Mouse (Mus musculus): ENCODE results near the gene Tecta.

GRCm38 (mm10) chr9:42334885-42335284 lies 64.8 kb downstream of the Tecta start:
- TF ChIP-seq EP300 (IDR thresholded peaks at IDR 0.05; ENCODE audit: low read depth) (no peak), CTCF (IDR thresholded peaks at IDR 0.05; ENCODE audit: low read depth) (no peak)
